In genomic region chr17:27994001-27994944, GRCm38 (mm10) we compare ENCODE assay signal across 15 mouse cellular contexts.
A peak's percentile ranks its signal among the peaks of the same experiment; 100 is the strongest.
DNase-seq lines count a peak whose midpoint lies in the region; ATAC-seq and TF ChIP-seq lines count a peak whose summit lies in the region.
"Had no signal": no experiment of that assay in that cellular context is flagged by ENCODE, and none has a peak within 500 bp of the region (broad histone marks: within the 10 kb centered on the region; RNA-seq: fewer than 3 reads in every experiment).

No protein-coding gene starts in this region.

- H3K27me3 ChIP-seq in heart, embryonic 12.5 days (replicated peaks): no peaks in the 10 kb centered on the region
- H3K27me3 ChIP-seq in lung, postnatal 0 days (replicated peaks; ENCODE audit: insufficient read depth, low read length): no peaks in the 10 kb centered on the region
- H3K27me3 ChIP-seq in kidney, embryonic 16.5 days (ENCODE audit: insufficient read depth, low read length): no peaks in the 10 kb centered on the region
- H3K27me3 ChIP-seq: megakaryocyte, embryonic 14.5 days had no signal

- no peak overlapping the region; the same call in 1 of the 2 replicates for H3K27ac ChIP-seq in heart, embryonic 12.5 days (ENCODE audit: poor library complexity, severe bottlenecking)
- peak overlapping the region; percentile 48; the same call in 1 of the 2 replicates for H3K27ac ChIP-seq in lung, postnatal 0 days (ENCODE audit: low read length)
- peak overlapping the region; percentile 32 for H3K27ac ChIP-seq in kidney, embryonic 16.5 days (ENCODE audit: low read length)
- H3K27ac ChIP-seq: hindbrain, embryonic 10.5 days had no signal

- no peak for DNase-seq in heart, postnatal 36 days
- DNase-seq in lung, postnatal 0 days (ENCODE audit: low spot score): peak; percentile 21
- DNase-seq in lung, postnatal 25 days (ENCODE audit: low spot score): no peak
- no peak for DNase-seq in embryo, embryonic 10 days (ENCODE audit: low spot score)
- DNase-seq: adrenal gland, postnatal 14 days; gastrocnemius, postnatal 14 days; liver; thymus, postnatal 14 days had no signal

- H3K9ac ChIP-seq in heart, embryonic 12.5 days: 0 out of 2 replicates have a peak overlapping the region, but pooled peaks have one; percentile 29
- no peak overlapping the region for H3K9ac ChIP-seq in lung, postnatal 0 days (replicated peaks; ENCODE audit: low read depth)
- no peak overlapping the region for H3K9ac ChIP-seq in kidney, embryonic 16.5 days (replicated peaks; ENCODE audit: low read length)

- no peak for ATAC-seq in heart, embryonic 12.5 days (ENCODE audit: insufficient number of reproducible peaks, low FRiP score)
- ATAC-seq in lung, postnatal 0 days: peak; percentile 18
- no peak for ATAC-seq in kidney, embryonic 16.5 days (ENCODE audit: low FRiP score, low TSS enrichment)
- peak; percentile 56; the same call in 1 of the 2 replicates for ATAC-seq in neutrophil, adult 5-6 weeks (ENCODE audit: extremely low read depth, insufficient number of reproducible peaks, low FRiP score, poor library complexity, severe bottlenecking)
- no peak for ATAC-seq in CD4-positive, CD25-positive, alpha-beta regulatory T cell, adult 4 months

- intact Hi-C loops in heart, postnatal 36 days (cut with DNase I): loop anchor here (5.0 kb wide), 1 partner anchor 68 kb away; no protein-coding TSS in a partner anchor

- H3K9me3 ChIP-seq in heart, embryonic 12.5 days (replicated peaks): no peaks in the 10 kb centered on the region
- H3K9me3 ChIP-seq in lung, postnatal 0 days (ENCODE audit: low read length): no peaks in the 10 kb centered on the region
- no peaks in the 10 kb centered on the region for H3K9me3 ChIP-seq in kidney, embryonic 16.5 days (ENCODE audit: low read length)
- H3K9me3 ChIP-seq: hindbrain, embryonic 10.5 days had no signal

- TF ChIP-seq EP300 in lung, postnatal 0 days (IDR thresholded peaks at IDR 0.05): no peak

- peaks cover 49% of the 10 kb centered on the region for H3K36me3 ChIP-seq in heart, embryonic 12.5 days
- H3K36me3 ChIP-seq in lung, postnatal 0 days (ENCODE audit: insufficient read depth, low read length): peaks cover 25% of the 10 kb centered on the region; the same call in 1 of the 2 replicates
- H3K36me3 ChIP-seq in kidney, embryonic 16.5 days (ENCODE audit: insufficient read depth, low read length): peaks cover 12% of the 10 kb centered on the region; the same call in 1 of the 2 replicates

- H3K4me1 ChIP-seq in heart, embryonic 12.5 days (replicated peaks): peaks cover 21% of the 10 kb centered on the region
- H3K4me1 ChIP-seq in lung, postnatal 0 days (ENCODE audit: insufficient read depth, low read depth, low read length): no peaks in the 10 kb centered on the region
- peaks cover 2% of the 10 kb centered on the region; the same call in 1 of the 2 replicates for H3K4me1 ChIP-seq in kidney, embryonic 16.5 days (ENCODE audit: insufficient read depth, low read length)

- no peak overlapping the region for H3K4me2 ChIP-seq in heart, embryonic 12.5 days
- H3K4me2 ChIP-seq in lung, postnatal 0 days (replicated peaks; ENCODE audit: low read depth, low read length): no peak overlapping the region
- H3K4me2 ChIP-seq in kidney, embryonic 16.5 days (replicated peaks; ENCODE audit: low read depth, low read length): no peak overlapping the region

- no peak overlapping the region for H3K4me3 ChIP-seq in heart, embryonic 12.5 days
- no peak overlapping the region for H3K4me3 ChIP-seq in lung, postnatal 0 days (ENCODE audit: low read depth, low read length)
- H3K4me3 ChIP-seq in kidney, embryonic 16.5 days (ENCODE audit: low read length): no peak overlapping the region
- H3K4me3 ChIP-seq: hindbrain, embryonic 10.5 days; myocyte had no signal

- no peak for TF ChIP-seq CTCF in lung, postnatal 0 days (IDR thresholded peaks at IDR 0.05)

- WGBS in heart, embryonic 12.5 days: 61% methylated on average over 10 of the region's 10 CpGs
- 49% methylated on average over 10 of the region's 10 CpGs for WGBS in lung, postnatal 0 days
- 56% methylated on average over 10 of the region's 10 CpGs for WGBS in kidney, embryonic 16.5 days

Comparison
In these comparisons a context has a peak if more than half of its experiments do, and no peak if none do; other contexts are left out.
1. ATAC-seq: peak in lung, postnatal 0 days (single experiment) and neutrophil, adult 5-6 weeks (single experiment); none in heart, embryonic 12.5 days (single experiment), kidney, embryonic 16.5 days (single experiment) and CD4-positive, CD25-positive, alpha-beta regulatory T cell, adult 4 months (single experiment).